Mouse (Mus musculus): ENCODE measurements around the gene Wdr35.

DNA sequence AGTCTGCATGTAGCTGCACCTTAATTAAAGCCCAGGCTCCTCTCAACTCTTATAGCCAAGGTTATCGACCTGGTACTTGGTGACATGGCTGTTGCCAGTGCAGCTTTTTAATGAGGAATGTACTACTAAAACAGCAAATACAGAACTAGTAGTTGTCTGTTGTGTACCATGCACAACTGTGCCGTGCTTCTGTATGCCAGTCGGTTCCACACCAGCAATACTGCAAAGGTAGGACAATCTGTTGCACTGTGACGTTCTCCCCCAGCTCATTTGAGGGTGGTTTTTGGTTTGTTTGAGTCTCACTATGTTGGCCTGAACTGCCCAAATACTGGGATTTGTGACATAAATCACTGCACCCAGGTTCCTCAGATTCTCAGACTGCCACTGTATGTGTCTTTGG, 34.2 kb upstream of the Wdr35 start:
- TF ChIP-seq TAL1 (IDR thresholded peaks at IDR 0.05; ENCODE audit: low read length) (no peak), GATA1 (IDR thresholded peaks at IDR 0.05; ENCODE audit: low read length) (no peak)
